Mouse (Mus musculus): Measurements from ENCODE around the gene Ciao2b. TPM values are rescaled to one million over a fixed set of nuclear protein-coding genes. Genes with fewer than 3 reads are reported as not detected.

Gene Ciao2b
- polyA plus RNA-seq, 1 experiment, result 38.5 TPM

DNA sequence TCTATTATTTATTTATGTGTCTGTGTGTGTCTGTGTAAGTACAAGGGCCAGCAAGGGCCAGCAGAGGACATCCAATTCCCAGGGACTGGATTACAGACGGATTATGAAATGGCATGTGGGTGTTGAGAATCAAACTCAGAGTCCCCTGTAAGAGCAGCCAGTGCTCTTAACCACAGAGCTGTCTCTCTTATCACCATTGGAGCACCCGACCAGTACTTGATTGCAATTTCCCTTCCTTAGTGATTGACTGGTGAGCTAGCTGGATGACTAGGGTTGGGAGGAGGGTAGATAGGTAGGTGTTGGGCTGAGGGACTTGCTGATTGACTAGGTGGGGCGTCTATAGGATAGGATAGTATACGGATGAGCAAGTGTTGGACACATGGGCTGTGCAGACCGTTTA lies 21.0 kb downstream of the Ciao2b start:
- DNase-seq (ENCODE audit: low read depth), result no peak

DNA sequence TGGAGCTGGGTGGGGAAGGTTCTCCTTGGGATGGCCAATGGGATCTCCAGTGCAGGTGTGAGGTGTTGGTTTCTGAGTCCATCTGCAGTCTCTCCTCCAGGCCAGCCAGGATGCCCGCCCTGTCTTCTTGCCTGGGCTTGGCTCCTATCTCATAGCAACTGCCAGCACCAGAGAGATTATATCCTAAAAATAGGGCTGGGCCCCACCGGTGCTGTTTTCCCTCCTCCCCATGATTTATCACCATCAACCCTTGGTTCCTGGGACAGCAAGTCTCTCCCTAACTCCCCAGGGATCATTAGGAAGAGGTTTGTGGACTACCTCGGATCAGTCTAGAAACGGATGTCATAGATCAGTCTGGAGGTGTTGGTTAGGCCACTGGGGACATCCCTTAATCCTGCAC lies 28.6 kb downstream of the Ciao2b start:
- DNase-seq (ENCODE audit: low read depth), result no peak

DNA sequence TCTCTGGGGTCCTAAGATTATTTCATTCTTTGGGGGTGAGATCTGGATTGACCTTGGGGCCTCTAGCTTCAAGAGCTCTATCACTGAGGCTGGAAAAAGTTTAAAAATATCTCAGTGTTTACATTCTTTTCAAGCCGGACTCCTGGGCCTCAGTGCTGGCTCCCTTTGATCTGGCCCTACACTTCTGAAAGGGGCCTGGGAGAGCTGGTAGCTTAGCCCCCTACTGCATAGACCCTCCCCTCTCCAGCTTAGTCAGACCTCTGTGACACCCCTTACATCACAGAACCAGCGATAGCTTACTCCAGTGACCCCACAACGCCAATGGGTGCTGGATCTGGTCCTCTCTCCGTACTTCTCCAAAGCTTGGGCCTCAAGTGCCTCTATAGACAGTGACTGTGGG lies 30.2 kb downstream of the Ciao2b start:
- DNase-seq (ENCODE audit: low read depth), result no peak

DNA sequence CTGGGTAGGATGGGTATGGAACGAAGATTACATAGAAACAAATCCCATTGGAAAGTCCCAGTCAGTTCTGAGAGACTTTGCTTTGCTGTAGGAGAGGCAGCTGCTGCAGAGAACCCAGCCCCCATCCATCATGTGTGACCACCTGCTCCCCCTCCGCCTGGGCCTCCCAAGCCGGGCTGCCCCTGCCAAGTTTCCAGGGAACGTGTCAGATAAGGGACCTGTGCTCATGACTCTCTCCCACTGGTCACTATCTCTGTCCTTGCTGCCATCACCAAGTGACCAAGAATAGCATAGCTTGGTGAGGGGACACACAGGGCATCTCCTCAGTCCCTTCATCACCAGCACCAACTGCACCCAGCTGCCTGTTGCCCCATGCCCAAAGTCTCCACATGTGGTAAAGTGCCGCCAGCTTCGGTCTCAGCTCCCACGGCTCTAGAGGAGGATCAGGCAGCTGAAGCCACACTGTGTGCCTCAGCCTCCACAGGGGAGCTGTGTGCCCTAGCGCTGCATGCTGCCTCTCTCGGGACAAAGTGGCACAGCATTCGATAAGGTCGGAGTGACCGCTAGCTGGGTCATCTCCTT lies 31.5 kb downstream of the Ciao2b start:
- DNase-seq (ENCODE audit: low read depth), result no peak

DNA sequence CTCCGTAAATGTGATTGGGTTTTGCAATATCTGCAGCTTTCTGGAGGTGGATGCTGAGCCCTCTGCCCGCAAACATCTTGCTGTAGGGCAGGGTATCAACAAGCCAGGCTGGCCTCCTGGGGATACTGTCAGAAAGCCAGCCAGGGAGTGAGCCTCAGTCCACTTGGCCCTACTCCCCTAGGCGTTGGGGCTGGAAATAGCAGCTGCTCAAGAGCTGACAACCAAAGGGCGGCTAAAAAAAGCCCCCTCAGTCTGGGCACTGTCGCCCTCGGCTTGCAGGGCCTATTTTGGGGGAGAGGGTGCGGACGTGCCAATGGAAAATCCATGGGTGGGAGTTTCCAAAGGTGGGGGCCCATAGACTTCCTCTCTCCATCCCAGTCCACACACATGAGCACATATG lies 32.5 kb downstream of the Ciao2b start:
- no peak for DNase-seq (ENCODE audit: low read depth)

DNA sequence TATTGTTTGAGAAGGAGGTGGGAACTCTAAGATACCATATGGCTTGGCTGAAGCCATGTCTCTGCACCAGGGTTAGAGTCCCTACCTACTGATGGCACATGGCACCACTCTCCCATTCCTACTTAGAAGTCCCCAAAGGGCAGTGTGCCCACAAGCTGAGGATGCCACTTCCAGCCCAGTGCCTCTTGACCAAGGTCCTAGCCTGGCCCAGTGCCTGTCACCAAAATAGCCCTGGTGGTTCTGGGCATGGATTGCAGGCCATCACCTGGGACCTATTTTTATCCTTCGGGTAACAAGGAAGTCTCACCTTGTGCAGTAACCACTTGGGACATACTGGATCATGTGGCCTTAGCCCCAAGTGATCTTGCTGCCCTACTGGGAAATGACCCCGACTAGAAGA lies 33.8 kb downstream of the Ciao2b start:
- DNase-seq (ENCODE audit: low read depth), result no peak

DNA sequence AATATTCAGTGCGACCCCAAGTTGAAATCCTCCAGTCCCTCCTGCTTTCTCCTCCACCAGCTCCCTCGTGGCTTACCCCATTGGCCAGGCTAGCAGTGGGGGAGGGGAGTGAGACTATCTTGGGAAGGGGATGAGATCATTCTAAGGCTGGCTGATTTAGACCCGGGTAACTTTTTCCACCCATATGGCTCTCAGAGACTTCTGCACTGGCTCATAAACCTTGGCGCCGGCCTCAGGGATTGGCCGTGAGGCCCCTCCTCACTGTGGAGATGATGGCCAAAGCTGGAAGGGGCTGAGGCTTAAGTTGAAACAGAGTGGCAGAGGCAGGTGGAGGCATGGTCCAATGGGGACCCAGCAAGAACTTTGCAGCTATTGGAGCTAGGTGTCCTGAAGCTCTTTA lies 35.4 kb downstream of the Ciao2b start:
- DNase-seq (ENCODE audit: low read depth), result no peak

DNA sequence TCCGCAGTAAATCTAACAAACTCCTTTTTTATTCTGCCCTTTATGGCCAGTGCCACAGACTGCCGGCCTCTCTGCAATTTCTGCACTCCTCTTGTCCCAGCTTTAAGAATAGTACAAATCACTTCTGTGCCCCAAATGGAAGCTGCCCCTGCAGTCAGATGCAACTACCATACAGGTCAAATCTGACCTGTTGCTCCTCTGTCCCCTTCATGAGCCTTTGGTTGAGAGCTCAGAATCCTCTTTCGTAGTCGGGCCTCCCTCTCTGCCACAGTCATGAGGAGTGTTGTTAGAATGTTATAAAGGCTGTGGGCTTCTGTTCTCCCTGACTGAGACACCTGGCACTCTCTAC lies 38.5 kb downstream of the Ciao2b start:
- DNase-seq (ENCODE audit: low read depth), result no peak

DNA sequence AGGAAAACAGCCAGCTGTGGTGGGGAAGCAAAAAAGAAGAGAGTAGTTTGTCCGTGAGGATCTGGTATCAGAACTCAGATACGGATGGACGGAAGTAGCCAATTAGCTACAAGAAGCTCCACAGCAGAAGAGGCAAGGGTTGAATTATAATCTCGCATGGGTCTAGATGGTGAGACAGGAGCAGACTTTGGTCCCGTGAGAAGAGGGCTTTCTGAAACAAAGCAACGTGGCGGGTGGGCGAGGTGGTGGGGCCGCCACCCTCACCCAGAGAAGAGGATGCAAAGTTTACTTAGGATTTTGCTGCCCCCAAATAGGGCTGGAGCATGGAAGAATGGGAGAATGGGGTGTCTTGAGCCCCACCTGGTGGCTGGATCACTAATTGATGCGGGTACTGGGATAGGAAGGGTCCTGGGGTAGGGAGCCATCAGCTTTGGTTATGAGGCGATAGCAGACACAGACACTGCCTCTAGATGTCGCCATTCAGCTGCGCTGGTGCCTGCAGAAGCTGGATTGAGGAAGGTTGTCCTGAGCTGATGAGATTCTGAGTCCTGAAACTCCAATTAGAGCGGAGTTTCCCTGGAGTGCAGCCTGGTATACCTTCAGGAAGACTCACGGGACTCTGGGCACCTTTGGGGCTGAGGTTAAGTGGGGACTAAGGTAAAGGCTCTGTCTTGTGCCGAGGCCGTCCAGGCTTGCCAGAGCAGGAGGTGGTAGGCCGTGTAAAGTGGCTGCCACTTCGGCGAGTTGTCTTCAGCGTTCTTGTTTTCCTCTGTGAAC lies 39.1 kb downstream of the Ciao2b start:
- no peak for DNase-seq (ENCODE audit: low read depth)

DNA sequence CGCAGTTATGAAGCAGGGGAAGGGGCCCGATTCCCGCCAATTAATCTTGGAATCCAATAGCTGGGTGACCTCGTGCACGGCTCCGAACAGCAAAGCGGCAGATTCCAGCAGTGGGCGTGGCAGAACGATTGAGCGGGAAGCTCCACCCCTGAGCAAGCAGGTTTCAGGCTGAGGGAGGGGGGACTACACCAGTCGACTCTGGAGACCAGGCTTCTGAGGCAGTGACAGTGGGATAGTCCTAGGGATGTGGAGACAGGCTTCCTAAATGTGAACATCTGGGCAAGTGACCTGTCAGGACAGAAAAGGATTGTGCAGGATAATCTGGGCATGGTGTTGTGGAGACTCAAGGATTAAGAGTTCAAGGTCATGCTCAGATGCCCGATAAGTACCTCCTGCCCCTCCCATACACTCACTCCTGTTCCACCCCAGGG lies 39.8 kb downstream of the Ciao2b start:
- no peak for DNase-seq (ENCODE audit: low read depth)

DNA sequence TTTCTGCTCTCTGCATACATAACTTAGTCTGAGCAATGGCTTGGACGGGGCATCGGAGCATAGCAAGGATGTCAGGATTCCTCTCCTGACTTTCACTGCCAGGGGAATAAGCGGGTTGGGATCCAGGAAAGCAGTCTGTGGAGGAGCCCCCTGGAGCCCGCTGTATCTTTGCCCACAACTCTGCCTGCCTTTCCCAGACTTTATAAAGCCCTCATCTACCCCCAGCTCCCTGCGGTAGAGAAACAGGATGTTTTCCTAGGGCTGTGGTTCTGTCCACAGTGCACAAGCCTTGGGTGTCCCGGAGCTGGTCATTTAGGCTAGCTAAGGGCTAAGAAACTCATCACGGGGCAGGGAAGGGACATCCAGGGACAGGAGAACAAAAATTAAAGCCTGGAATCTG lies 40.4 kb downstream of the Ciao2b start:
- no peak for DNase-seq (ENCODE audit: low read depth)

DNA sequence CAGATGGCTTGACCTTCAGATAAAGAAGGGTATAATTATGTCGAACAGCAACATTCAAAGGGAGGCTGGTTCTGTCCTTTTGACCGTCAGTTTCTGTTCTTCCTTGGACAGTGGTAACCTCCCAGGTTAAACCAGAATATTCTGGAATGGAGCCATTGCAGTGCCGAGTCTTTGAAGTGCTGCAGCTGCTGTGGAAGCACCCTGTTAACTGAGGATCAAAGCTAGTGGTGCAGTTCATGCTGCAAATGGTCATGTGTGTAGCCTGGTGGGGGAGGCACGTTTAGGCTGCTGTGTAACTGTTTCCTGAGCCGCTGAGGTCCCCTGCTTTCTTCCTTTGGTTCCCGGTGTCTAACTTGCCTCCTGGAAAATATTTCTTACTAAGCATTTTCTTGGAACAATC lies 43.3 kb downstream of the Ciao2b start:
- DNase-seq (ENCODE audit: low read depth), result no peak

DNA sequence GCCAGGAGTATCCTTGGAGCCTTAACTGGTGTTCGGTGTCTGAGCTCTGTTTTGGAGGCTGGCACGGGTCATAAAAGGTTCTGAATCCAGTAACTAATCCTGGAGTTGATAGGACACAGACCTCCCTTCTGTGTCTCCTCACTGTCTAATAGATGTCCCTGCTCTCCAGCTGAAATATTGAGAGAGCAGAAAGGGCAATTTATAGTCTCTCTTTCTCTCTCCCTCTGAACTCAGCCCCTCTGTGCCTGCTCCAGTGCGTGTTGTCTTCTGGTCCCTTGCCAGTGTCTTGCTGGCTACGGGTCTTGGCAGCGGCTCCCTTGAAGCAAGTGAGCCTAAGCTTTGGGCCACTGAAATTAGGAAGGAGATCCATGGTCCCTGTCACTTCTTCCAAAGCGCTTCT lies 44.1 kb downstream of the Ciao2b start:
- no peak for DNase-seq (ENCODE audit: low read depth)

DNA sequence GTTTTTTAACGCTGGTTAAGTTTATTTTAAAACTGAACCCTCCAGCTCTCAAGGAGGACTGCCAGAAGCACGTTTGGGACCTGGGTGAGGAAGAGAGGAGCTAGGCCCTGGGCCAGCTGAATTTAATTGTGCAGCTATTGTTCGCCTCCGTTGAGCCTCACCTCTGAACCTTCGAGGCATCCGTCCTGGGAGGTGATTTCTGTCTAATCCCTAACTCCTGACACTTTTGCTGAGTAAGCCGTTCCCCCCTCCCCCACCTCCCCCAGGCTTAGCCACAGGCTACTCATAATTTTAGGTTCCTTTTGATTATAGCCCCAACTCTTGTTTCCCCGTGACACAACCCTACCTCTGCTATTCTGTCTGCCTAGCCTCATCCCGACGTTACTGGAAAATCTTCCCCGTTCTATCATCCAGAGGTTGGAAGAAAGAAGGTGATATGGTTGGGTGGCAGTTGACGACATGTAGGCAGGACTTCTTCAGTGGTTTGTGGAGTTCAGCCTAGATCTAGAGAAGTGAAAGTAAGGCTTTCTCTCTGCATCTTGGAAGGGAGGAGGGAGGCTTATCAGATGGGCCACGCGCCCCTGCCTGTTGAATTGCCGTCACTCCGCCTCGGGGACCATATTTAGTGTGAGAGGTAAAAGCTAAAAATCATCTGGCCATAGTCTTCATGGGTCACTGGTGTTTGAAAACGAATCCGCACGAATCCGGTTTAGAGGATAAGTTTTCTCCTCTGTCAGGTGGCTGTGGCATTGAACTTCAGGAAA lies 45.8 kb downstream of the Ciao2b start:
- DNase-seq (ENCODE audit: low read depth), result no peak

DNA sequence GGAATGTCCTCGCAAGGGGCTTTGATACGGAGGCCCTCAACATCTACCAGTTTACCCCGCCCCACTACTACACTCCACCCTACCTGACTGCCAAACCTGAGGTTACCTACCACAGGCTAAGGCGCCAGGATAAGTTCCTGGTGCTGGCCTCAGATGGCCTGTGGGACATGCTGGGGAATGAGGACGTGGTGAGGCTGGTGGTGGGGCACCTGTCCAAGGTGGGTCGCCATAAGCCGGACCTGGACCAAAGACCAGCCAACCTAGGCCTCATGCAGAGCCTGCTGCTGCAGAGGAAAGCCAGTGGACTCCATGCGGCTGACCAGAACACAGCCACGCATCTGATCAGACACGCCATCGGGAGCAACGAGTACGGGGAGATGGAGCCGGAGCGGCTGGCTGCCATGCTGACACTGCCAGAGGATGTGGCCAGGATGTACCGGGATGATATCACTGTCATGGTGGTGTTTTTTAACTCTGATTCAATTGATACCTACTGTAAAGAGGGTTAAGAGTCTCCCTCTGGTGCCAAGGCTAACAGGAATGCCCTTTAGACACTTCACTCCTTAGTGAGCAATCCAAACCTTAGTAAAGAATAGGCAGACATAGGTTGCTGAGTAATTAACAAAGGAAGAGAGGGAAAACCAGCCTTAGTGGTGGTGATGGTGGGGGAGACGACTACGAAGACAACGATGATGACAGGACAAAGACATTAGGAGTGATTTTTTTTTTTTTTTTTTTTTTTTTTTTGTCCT lies 47.0 kb downstream of the Ciao2b start:
- no peak for DNase-seq (ENCODE audit: low read depth)

DNA sequence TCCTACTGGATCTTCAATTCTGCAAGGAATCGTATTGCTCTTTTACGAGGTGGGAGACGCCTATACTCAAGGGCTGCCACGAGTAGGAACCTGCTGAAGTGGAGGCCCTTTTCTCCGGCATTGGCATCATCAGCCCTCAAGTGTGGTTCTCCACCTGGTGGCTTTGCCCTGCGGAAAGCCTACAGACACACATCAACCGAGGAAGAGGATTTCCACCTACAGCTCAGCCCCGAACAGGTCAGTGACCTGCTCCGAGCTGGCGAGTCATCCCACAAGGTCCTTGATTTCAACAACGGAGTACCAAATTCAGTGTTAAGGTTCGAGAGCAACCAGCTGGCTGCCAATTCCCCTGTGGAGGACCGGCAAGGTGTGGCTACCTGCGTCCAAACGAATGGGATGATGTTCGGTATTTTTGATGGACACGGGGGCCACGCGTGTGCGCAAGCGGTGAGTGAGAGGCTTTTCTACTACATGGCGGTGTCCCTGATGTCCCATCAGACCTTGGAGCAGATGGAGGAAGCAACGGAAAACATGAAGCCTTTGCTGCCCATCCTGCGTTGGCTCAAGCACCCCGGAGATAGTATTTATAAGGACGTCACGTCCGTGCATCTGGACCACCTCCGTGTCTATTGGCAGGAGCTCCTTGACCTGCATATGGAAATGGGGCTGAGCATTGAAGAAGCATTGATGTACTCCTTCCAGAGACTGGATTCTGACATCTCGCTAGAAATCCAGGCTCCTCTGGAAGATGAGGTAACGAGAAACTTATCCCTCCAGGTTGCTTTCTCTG lies 48.0 kb downstream of the Ciao2b start:
- no peak for DNase-seq (ENCODE audit: low read depth)

DNA sequence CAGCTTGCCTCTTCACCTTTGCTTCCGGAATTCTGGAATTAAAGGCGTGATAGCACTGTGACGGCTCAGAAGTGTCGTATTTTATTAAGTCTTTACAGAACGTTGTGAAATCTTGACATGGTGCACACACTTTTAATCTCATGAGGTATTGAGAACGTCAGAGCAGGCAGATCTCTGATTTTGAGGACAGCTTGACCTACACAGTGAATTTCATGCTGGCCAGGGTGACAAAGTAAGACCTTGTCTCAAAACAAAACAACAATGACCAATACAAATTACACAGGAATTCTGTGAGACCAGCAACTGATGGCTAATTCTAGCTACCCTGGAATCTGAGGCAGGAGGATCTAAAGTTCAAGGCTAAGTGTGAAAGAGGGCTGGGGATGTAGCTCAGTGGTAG lies 49.2 kb downstream of the Ciao2b start:
- DNase-seq (ENCODE audit: low read depth), result no peak

DNA sequence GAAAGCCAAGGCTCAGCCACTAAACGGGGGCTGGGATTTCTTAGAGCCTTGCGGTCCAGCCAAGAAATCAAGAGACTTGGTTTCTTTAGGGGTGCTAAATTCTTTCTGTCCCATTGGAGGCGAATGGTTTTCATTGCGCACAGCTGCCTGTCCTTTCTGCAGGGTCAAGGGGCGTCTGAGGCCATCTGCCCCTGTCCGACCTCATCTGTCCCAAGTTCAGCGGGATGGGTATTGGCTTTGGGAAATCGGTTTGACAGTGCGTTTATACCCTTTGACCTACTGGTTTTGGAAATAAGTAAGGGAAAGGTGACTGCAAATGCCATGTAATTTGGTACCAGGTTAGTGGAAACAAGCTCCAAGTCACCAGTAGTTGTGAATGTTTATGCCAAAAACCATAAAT lies 49.9 kb downstream of the Ciao2b start:
- DNase-seq (ENCODE audit: low read depth), result no peak

DNA sequence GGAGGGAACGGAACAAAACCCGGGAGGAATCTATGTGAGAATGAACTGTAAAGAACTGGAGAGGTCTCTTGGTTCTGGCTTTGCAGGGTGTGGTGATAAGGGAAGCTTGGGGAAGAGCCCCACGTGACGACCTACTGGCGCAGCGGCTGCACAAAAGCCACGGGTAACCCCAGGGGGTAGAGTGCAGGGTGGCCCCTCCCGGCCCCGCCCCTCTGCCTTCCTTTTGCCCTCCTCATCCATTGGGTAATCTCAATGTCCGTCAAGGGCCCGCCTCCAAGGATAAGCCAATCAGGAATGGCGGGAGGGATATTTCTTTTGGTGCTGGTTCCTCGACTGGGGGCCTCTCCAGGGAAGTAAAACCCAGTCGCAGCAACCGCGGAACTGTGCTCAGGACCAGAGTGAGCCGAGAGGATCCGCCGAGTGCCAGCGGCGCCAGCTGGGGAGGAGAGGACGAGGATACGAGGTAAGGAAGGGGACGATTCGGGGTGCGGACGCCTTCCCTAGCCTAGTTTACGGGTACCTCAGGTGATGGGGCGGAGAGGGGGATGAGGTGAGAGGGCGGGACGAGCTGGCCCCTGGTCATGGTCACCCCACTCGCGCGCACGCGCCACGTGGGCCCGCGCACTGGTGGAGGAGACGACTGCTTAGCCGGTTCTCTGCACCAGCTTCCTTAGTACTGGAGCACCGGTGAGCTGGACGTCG lies 50.5 kb downstream of the Ciao2b start, which contains the start of gene Pdp2:
Pdp2 (plus strand) TSS at position 319 of the 702 bp plus-strand sequence.
- DNase-seq (ENCODE audit: low read depth), result peak; percentile 70

DNA sequence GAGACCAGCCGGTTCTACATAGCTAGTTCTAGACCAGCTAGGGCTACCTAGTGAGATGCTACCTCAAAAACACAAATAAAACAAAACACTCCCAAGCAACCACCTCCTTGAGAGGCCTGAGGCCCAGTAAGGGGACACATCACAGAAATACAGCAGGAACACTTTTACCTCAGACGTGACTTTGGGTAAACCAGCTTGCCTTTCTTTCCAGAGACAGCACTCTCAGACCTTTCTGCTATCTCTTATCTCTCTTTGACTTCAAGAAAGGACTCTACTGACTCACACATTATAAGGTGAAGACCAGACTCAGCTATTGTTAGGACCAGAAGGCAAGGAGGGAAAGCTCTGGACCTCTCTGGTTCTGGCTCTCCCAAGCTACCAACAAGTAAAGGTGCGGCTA lies 51.5 kb downstream of the Ciao2b start:
- no peak for DNase-seq (ENCODE audit: low read depth)

Data from gonadal fat pad, adult 2 months (tissue).